Mouse (Mus musculus): ENCODE data around the gene 6030458C11Rik. TPM values are rescaled to one million over a fixed set of nuclear protein-coding genes. Genes with fewer than 3 reads are reported as not detected.

The 6030458C11Rik gene
- total RNA-seq, 2 experiments from 2014 or later, result 26.4 to 26.9 TPM

GRCm38 (mm10) chr15:12842833-12843232 lies 18.4 kb upstream of the 6030458C11Rik start:
- no peak; the same call in 1 of the 2 replicates for TF ChIP-seq CTCF (IDR thresholded peaks at IDR 0.05)
- intact Hi-C loops (cut with DNase I), result no loop called here

GRCm38 (mm10) chr15:12840737-12841136 lies 16.3 kb upstream of the 6030458C11Rik start:
- DNase-seq (ENCODE audit: extremely low spot score in 1 of 2, low spot score in 2 of 2), result no peak
- intact Hi-C loops (cut with DNase I), result no loop called here
- Histone ChIP-seq H3K27ac (no peak overlapping the region), H3K4me3 (no peak overlapping the region)
- no peak for TF ChIP-seq CTCF (IDR thresholded peaks at IDR 0.05)

More at GRCm38 (mm10) chr15:12842833-12843232, 18.4 kb upstream of the 6030458C11Rik start:
- H3K4me3 ChIP-seq, result no peak overlapping the region
- H3K27ac ChIP-seq, result no peak overlapping the region
- no peak for DNase-seq (ENCODE audit: extremely low spot score in 1 of 2, low spot score in 2 of 2)

GRCm38 (mm10) chr15:12834231-12834630 lies 9.8 kb upstream of the 6030458C11Rik start:
- no peak for DNase-seq (ENCODE audit: extremely low spot score in 1 of 2, low spot score in 2 of 2)
- no peak for TF ChIP-seq CTCF (IDR thresholded peaks at IDR 0.05)
- no peak overlapping the region for H3K27ac ChIP-seq
- no peak overlapping the region for H3K4me3 ChIP-seq
- intact Hi-C loops (cut with DNase I), result no loop called here

- no peak overlapping the region for H3K27ac ChIP-seq
- no peak overlapping the region for H3K4me3 ChIP-seq
- DNase-seq (ENCODE audit: extremely low spot score in 1 of 2, low spot score in 2 of 2), result no peak
- intact Hi-C loops (cut with DNase I), result no loop called here
- TF ChIP-seq CTCF (IDR thresholded peaks at IDR 0.05), result no peak
Measured at GRCm38 (mm10) chr15:12833385-12833784, 8.9 kb upstream of the 6030458C11Rik start.

GRCm38 (mm10) chr15:12832599-12832998 lies 8.2 kb upstream of the 6030458C11Rik start:
- Histone ChIP-seq H3K4me3 (no peak overlapping the region), H3K27ac (no peak overlapping the region)
- TF ChIP-seq CTCF (IDR thresholded peaks at IDR 0.05), result no peak
- intact Hi-C loops (cut with DNase I), result no loop called here
- no peak for DNase-seq (ENCODE audit: extremely low spot score in 1 of 2, low spot score in 2 of 2)

GRCm38 (mm10) chr15:12829878-12830277 lies 5.4 kb upstream of the 6030458C11Rik start:
- DNase-seq (ENCODE audit: extremely low spot score in 1 of 2, low spot score in 2 of 2), result no peak
- intact Hi-C loops (cut with DNase I), result no loop called here
- H3K4me3 ChIP-seq, result no peak overlapping the region
- no peak for TF ChIP-seq CTCF (IDR thresholded peaks at IDR 0.05)
- H3K27ac ChIP-seq, result no peak overlapping the region

GRCm38 (mm10) chr15:12825408-12825807 lies 959 bp upstream of the 6030458C11Rik start:
- Histone ChIP-seq H3K4me3 (peak overlapping the region; percentile 73), H3K27ac (no peak overlapping the region)
- intact Hi-C loops (cut with DNase I), result no loop called here
- TF ChIP-seq CTCF (IDR thresholded peaks at IDR 0.05), result no peak
- no peak for DNase-seq (ENCODE audit: extremely low spot score in 1 of 2, low spot score in 2 of 2)

- H3K4me3 ChIP-seq, result peak overlapping the region; percentile 73
- peak; percentile 16 for TF ChIP-seq CTCF (IDR thresholded peaks at IDR 0.05)
- intact Hi-C loops (cut with DNase I), result no loop called here
- peak in 1 of 2 experiments; percentile 34 for DNase-seq (ENCODE audit: extremely low spot score in 1 of 2, low spot score in 2 of 2)
- H3K27ac ChIP-seq, result peak overlapping the region; percentile 84
Measured at GRCm38 (mm10) chr15:12824965-12825364, 516 bp upstream of the 6030458C11Rik start.

GRCm38 (mm10) chr15:12823455-12824119 lies 862 bp downstream of the 6030458C11Rik start:
- TF ChIP-seq CTCF (IDR thresholded peaks at IDR 0.05), result no peak
- DNase-seq (ENCODE audit: extremely low spot score in 1 of 2, low spot score in 2 of 2), result no peak
- H3K4me3 ChIP-seq, result peak overlapping the region; percentile 73
- no peak overlapping the region for H3K27ac ChIP-seq
- intact Hi-C loops (cut with DNase I), result no loop called here

- no peak for TF ChIP-seq CTCF (IDR thresholded peaks at IDR 0.05)
- DNase-seq (ENCODE audit: extremely low spot score in 1 of 2, low spot score in 2 of 2), result no peak
- Histone ChIP-seq H3K27ac (no peak overlapping the region), H3K4me3 (no peak overlapping the region)
- intact Hi-C loops (cut with DNase I), result no loop called here
Measured at GRCm38 (mm10) chr15:12822416-12823395, 1.7 kb downstream of the 6030458C11Rik start.

GRCm38 (mm10) chr15:12817592-12817991 lies 6.9 kb downstream of the 6030458C11Rik start:
- intact Hi-C loops (cut with DNase I), result no loop called here
- Histone ChIP-seq H3K4me3 (no peak overlapping the region), H3K27ac (no peak overlapping the region)
- TF ChIP-seq CTCF (IDR thresholded peaks at IDR 0.05), result no peak
- DNase-seq (ENCODE audit: extremely low spot score in 1 of 2, low spot score in 2 of 2), result no peak

- Histone ChIP-seq H3K4me3 (no peak overlapping the region), H3K27ac (no peak overlapping the region)
- intact Hi-C loops (cut with DNase I), result no loop called here
- no peak for DNase-seq (ENCODE audit: extremely low spot score in 1 of 2, low spot score in 2 of 2)
- TF ChIP-seq CTCF (IDR thresholded peaks at IDR 0.05), result no peak
Measured at GRCm38 (mm10) chr15:12812646-12813045, 11.8 kb downstream of the 6030458C11Rik start.
